Mouse (Mus musculus): ENCODE data around the gene Fbxo3. TPM values are rescaled to one million over a fixed set of nuclear protein-coding genes. Genes with fewer than 3 reads are reported as not detected.
"Not testable (repeated sequence)": the region's sequence is repeated elsewhere in the genome, so short reads cannot be mapped to it uniquely, and the experiment has no call there.

The Fbxo3 gene
- polyA plus RNA-seq, 1 experiment from 2014 or later, result 50.2 TPM

DNA sequence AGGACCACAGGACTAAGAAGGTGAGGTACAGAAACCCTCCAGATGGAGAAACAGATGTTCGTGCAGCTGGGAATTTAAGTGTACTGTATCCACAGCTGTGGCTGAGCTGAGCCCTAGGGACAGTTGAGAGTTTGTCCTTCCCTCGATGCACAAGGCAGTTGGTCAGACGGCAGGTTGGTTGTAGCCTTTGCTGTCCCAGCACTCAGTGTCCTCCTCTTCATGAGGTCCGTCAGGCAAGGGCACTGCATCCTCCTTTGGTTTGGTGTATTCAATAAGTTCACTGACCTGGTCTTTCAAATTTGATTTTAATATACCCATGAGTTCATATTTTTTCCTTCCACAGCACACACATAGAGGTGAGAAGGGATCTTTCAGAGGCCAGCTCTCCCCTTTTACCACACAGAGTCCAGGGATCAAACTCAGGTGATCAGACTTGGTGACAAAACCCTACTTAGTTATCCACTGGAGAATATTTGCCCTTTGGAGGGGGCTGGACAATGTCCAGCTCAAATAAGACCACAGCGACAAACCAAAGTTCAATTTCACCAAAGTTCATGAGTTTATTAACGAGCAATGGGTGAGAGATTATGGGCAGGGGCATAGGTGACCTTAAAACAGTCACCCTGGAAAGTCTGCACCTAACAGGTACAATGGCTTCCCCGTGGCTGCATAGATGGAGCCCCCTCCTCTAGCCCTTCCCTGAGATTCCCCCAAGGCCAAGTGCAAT is 19.6 kb upstream of the Fbxo3 start:
- no peak for ATAC-seq (ENCODE audit: low read depth)
- 65% methylated on average over 7 of the region's 7 CpGs for WGBS (ENCODE audit: insufficient replicate concordance)
- Histone ChIP-seq H3K4me3 (replicated peaks) (no peak overlapping the region), H3K36me3 (no peaks in the 10 kb centered on the region), H3K27ac (no peak overlapping the region), H3K9me3 (replicated peaks) (no peaks in the 10 kb centered on the region), H3K9ac (no peak overlapping the region), H3K27me3 (peaks cover 21% of the 10 kb centered on the region), H3K4me1 (replicated peaks) (no peaks in the 10 kb centered on the region), H3K4me2 (no peak overlapping the region)
- DNase-seq, result no peak

DNA sequence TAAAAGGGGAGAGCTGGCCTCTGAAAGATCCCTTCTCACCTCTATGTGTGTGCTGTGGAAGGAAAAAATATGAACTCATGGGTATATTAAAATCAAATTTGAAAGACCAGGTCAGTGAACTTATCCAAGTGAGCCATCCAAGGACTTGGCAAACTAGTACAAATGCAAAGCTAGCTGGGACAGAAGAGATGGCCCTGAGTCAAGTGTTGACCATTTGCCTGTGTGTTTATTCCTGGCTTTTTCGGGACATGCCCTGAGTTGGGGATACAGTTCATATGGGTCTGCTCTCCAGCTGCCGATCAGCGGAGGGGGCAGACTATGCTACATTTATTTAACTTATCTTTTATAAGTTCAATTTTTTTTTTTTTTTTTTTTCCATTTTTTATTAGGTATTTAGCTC is 18.7 kb upstream of the Fbxo3 start:
- H3K4me2 ChIP-seq; H3K9ac ChIP-seq; ATAC-seq (ENCODE audit: low read depth); H3K27ac ChIP-seq; H3K9me3 ChIP-seq (replicated peaks); DNase-seq; H3K36me3 ChIP-seq; H3K4me1 ChIP-seq (replicated peaks); H3K4me3 ChIP-seq (replicated peaks): not testable (repeated sequence)
- peaks cover 13% of the 10 kb centered on the region for H3K27me3 ChIP-seq
- WGBS (ENCODE audit: insufficient replicate concordance), result 81% methylated on average over 3 of the region's 3 CpGs

DNA sequence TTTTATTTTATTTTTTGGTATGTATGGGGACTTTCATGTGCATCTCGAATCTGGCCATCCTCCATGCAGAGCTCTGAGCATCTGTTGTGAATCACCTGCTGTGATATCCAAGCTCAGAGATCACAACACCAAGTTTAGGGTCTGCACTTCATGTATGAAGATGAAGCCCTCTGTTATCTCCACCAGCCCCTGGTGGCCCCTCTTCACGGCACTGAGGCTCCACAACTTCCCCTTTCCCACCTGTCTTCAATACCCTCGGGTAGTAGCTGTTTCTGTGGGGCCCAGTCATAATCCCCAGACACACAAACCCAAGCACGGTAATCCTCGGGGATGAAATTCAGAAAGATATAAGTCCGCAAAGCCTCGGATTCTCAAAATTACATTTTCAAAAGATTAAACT is 4.4 kb upstream of the Fbxo3 start:
- 60% methylated on average over 7 of the region's 7 CpGs for WGBS (ENCODE audit: insufficient replicate concordance)
- H3K27me3 ChIP-seq, result peaks cover 2% of the 10 kb centered on the region; the same call in 1 of the 2 replicates
- no peak overlapping the region for H3K4me2 ChIP-seq
- no peak overlapping the region for H3K4me3 ChIP-seq (replicated peaks)
- H3K4me1 ChIP-seq (replicated peaks), result peaks cover 7% of the 10 kb centered on the region
- H3K9ac ChIP-seq, result no peak overlapping the region
- H3K27ac ChIP-seq, result no peak overlapping the region
- no peaks in the 10 kb centered on the region for H3K36me3 ChIP-seq
- ATAC-seq (ENCODE audit: low read depth) (no peak), DNase-seq (no peak)
- H3K9me3 ChIP-seq (replicated peaks), result peaks cover 6% of the 10 kb centered on the region; the same call in 1 of the 2 replicates

- H3K36me3 ChIP-seq, result no peaks in the 10 kb centered on the region
- H3K9me3 ChIP-seq (replicated peaks), result peaks cover 6% of the 10 kb centered on the region; the same call in 1 of the 2 replicates
- ATAC-seq (ENCODE audit: low read depth) (no peak), DNase-seq (no peak)
- peaks cover 19% of the 10 kb centered on the region for H3K4me1 ChIP-seq (replicated peaks)
- 84% methylated on average over 4 of the region's 4 CpGs for WGBS (ENCODE audit: insufficient replicate concordance)
- H3K27ac ChIP-seq, result no peak overlapping the region
- H3K27me3 ChIP-seq, result no peaks in the 10 kb centered on the region
- no peak overlapping the region for H3K9ac ChIP-seq
- no peak overlapping the region for H3K4me2 ChIP-seq
- no peak overlapping the region for H3K4me3 ChIP-seq (replicated peaks)
Measured at GRCm38 (mm10) chr2:104024656-104025055, 2.9 kb upstream of the Fbxo3 start.

DNA sequence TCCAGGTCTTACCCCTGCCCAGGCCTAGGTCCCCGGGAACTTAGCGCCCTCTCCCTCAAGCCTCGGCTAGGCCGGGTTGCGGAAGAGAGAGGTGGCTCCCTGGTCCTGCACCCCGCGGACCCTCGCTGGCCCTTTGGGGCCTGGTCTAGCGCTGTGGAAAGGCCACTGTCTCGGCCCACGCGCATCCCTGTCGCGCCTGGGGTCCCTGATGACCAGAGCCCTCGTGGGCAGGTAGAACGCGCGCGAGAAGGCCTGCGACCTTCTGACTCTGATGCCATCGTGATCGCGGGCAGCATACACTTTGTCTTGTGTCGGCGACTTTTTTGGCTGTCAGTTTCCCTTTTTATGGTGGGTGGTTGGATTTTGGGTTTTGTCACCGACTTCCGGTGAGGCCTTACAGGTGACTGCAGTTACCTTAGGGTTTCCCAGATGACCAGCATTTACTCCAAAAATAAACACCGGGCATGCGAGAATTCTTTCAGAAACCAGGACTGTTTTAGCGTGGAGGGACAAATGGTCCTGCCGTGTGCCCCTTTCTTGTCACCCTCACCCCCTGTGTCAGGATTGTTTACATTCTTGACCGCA is 710 bp downstream of the Fbxo3 start, which contains the start of gene 4931422A03Rik:
4931422A03Rik (minus strand) TSS at position 223 of the 585 bp plus-strand sequence.
- Histone ChIP-seq H3K4me3 (replicated peaks) (peak within 1 kb of the TSS; percentile 86), H3K9me3 (replicated peaks) (peaks cover 5% of the 10 kb centered on the region; the same call in 1 of the 2 replicates), H3K9ac (peak within 1 kb of the TSS; percentile 99), H3K36me3 (peaks cover 22% of the 10 kb centered on the region), H3K27ac (peak within 1 kb of the TSS; percentile 91), H3K4me2 (peak within 1 kb of the TSS; percentile 69), H3K4me1 (replicated peaks) (peaks cover 34% of the 10 kb centered on the region), H3K27me3 (no peaks in the 10 kb centered on the region)
- WGBS (ENCODE audit: insufficient replicate concordance), result under 1% methylated on average over 32 of the region's 32 CpGs
- peak; percentile 42 for ATAC-seq (ENCODE audit: low read depth)
- DNase-seq, result peak; percentile 32

GRCm38 (mm10) chr2:104029074-104029473 is 1.6 kb downstream of the Fbxo3 start:
- Histone ChIP-seq H3K4me3 (replicated peaks) (peak overlapping the region; percentile 86), H3K4me2 (peak overlapping the region; percentile 69), H3K4me1 (replicated peaks) (peaks cover 34% of the 10 kb centered on the region), H3K9me3 (replicated peaks) (no peaks in the 10 kb centered on the region), H3K27me3 (no peaks in the 10 kb centered on the region), H3K36me3 (peaks cover 30% of the 10 kb centered on the region), H3K9ac (peak overlapping the region; percentile 99), H3K27ac (peak overlapping the region; percentile 91)
- DNase-seq (peak; percentile 45), ATAC-seq (ENCODE audit: low read depth) (peak; percentile 76)
- 13% methylated on average over 2 of the region's 2 CpGs for WGBS (ENCODE audit: insufficient replicate concordance)

DNA sequence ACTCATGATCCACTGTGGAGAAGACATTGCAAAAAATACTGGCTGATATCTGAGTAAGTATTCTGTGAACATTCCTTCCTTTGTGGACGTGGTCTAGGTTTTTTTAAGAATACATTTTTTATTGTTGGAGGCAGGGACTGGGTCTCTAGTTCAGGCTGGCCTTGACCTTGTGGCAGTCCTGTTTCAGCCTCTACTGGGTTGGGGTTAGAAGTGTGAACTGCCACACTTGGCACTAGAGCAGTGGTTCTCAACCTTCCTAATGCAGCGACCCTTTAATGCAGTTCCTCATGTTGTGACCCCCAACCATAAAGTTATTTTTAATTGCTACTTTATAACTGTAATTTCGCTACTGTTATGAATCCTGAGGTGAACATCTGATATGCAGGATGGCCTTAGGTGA is 2.9 kb downstream of the Fbxo3 start:
- Histone ChIP-seq H3K9ac (peak overlapping the region; percentile 99; the same call in 1 of the 2 replicates), H3K4me1 (replicated peaks) (peaks cover 37% of the 10 kb centered on the region), H3K9me3 (replicated peaks) (no peaks in the 10 kb centered on the region), H3K4me3 (replicated peaks) (peak overlapping the region; percentile 86; the same call in 1 of the 2 replicates), H3K36me3 (peaks cover 41% of the 10 kb centered on the region), H3K4me2 (peak overlapping the region; percentile 69), H3K27me3 (no peaks in the 10 kb centered on the region), H3K27ac (peak overlapping the region; percentile 91)
- WGBS (ENCODE audit: insufficient replicate concordance), result 77% methylated on average over 3 of the region's 3 CpGs
- ATAC-seq (ENCODE audit: low read depth) (no peak), DNase-seq (no peak)

DNA sequence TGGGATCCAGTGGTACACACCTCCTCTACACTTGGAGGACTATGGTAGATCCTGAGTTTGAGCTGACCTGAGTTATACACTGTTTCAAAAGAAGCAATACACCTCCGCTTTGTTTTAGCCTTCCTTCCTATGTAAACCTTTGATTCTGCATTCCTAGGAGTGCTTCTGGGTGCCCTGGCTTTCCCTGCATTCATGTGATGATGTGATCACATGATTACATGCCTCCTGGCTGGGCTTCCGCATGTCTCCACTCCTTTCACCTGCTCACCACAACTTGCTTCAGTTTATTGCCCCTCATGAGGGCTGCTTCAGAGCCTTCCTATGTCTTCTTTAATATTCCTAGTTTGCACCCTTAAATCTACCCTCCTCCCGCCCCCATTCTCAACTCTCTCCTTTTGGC is 4.5 kb downstream of the Fbxo3 start:
- no peaks in the 10 kb centered on the region for H3K9me3 ChIP-seq (replicated peaks)
- H3K4me2 ChIP-seq, result no peak overlapping the region
- DNase-seq (no peak), ATAC-seq (ENCODE audit: low read depth) (no peak)
- H3K4me1 ChIP-seq (replicated peaks), result peaks cover 41% of the 10 kb centered on the region
- H3K9ac ChIP-seq, result no peak overlapping the region; the same call in 1 of the 2 replicates
- H3K27ac ChIP-seq, result peak overlapping the region; percentile 34; the same call in 1 of the 2 replicates
- peaks cover 56% of the 10 kb centered on the region for H3K36me3 ChIP-seq
- no peaks in the 10 kb centered on the region for H3K27me3 ChIP-seq
- WGBS (ENCODE audit: insufficient replicate concordance), result 90% methylated on average over 3 of the region's 3 CpGs
- no peak overlapping the region for H3K4me3 ChIP-seq (replicated peaks)

DNA sequence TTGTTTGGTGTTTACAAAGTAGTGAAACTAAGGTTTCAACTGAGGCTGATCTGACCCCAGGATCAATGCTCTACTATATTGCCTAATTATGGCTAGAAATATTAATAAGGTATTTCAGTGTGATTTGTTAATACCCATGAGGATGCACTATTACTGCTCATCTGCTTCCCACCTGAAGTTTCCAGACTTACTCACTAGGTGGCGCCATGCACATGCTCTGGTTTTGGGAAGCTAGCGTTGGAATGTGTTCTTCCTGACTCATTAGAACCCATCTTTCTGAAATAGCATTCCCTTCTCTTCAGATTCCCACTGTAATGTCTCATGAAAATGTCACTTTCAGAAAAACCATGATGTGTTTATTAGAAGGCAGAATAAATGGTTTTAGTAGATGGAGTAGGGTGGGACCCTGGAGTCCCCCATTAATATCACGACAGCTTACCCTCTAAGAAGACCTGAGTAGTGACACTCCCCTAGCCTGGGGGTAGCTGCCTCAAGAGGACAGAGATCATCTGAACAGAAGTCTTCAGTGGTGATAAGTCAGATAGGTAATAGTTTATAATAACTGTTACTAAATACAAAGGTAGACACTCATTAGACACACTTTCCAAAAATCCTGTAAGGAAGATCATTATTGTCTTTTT is 7.4 kb downstream of the Fbxo3 start:
- no peak overlapping the region for H3K27ac ChIP-seq
- H3K27me3 ChIP-seq, result no peaks in the 10 kb centered on the region
- no peaks in the 10 kb centered on the region for H3K9me3 ChIP-seq (replicated peaks)
- DNase-seq (peak; percentile 40), ATAC-seq (ENCODE audit: low read depth) (peak; percentile 63)
- WGBS (ENCODE audit: insufficient replicate concordance), result 39% methylated on average over 3 of the region's 3 CpGs
- no peak overlapping the region for H3K4me2 ChIP-seq
- H3K4me1 ChIP-seq (replicated peaks), result peaks cover 22% of the 10 kb centered on the region
- H3K36me3 ChIP-seq, result peaks cover 80% of the 10 kb centered on the region
- H3K9ac ChIP-seq, result no peak overlapping the region
- H3K4me3 ChIP-seq (replicated peaks), result no peak overlapping the region

DNA sequence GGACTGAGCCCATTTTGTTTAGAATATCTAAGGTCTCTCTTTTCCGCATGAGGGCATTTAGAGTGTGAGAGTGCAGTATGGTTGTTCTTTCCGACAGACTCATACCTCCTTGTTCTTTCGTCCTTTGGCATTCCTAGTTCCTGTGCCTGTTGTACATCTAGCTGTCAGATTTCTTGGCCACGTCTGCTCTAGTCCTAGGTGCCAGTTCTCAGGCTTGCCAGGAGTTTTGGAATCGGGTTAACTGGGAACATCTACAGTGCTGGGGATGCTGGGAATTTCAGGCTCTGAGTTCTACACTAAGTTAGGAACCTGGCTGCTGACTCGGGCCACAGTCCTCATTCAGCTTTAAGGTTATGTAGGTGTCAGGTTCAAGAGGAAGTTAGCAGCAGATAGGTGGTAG is 8.1 kb downstream of the Fbxo3 start:
- Histone ChIP-seq H3K4me2 (no peak overlapping the region), H3K4me1 (replicated peaks) (peaks cover 20% of the 10 kb centered on the region), H3K9ac (no peak overlapping the region), H3K36me3 (peaks cover 82% of the 10 kb centered on the region), H3K27ac (peak overlapping the region; percentile 58), H3K4me3 (replicated peaks) (no peak overlapping the region), H3K9me3 (replicated peaks) (no peaks in the 10 kb centered on the region), H3K27me3 (no peaks in the 10 kb centered on the region)
- 81% methylated on average over 6 of the region's 6 CpGs for WGBS (ENCODE audit: insufficient replicate concordance)
- ATAC-seq (ENCODE audit: low read depth), result no peak
- no peak for DNase-seq

- H3K36me3 ChIP-seq, result peaks cover 82% of the 10 kb centered on the region
- WGBS (ENCODE audit: insufficient replicate concordance), result 76% methylated on average over 3 of the region's 3 CpGs
Measured at GRCm38 (mm10) chr2:104036316-104036715, 8.8 kb downstream of the Fbxo3 start.

More at GRCm38 (mm10) chr2:104036316-104036715, 8.8 kb downstream of the Fbxo3 start:
- DNase-seq (no peak), ATAC-seq (ENCODE audit: low read depth) (no peak)
- H3K27me3 ChIP-seq, result no peaks in the 10 kb centered on the region
- no peak overlapping the region for H3K9ac ChIP-seq
- H3K4me1 ChIP-seq (replicated peaks), result peaks cover 22% of the 10 kb centered on the region
- no peak overlapping the region for H3K4me3 ChIP-seq (replicated peaks)
- peak overlapping the region; percentile 58 for H3K27ac ChIP-seq
- no peaks in the 10 kb centered on the region for H3K9me3 ChIP-seq (replicated peaks)
- H3K4me2 ChIP-seq, result no peak overlapping the region
